Mouse (Mus musculus) hindbrain, embryonic 14.5 days (tissue): ENCODE data around the gene Gpkow. TPM values are rescaled to one million over a fixed set of nuclear protein-coding genes. Genes with fewer than 3 reads are reported as not detected.

Experiments
- ATAC-seq: fragments of 200-750 bp; cut with Nextera tagmentation; 2 replicates; pipeline ENCODE4 v1.8.0; 2017; ENCODE audit warnings: moderate number of reproducible peaks, mild to moderate bottlenecking, moderate TSS enrichment, moderate library complexity; ENCODE audit not compliant: low FRiP score
- DNase-seq: peaks from one replicate; pipeline ENCODE4 v3.0.0-alpha.2; 2015; ENCODE audit warnings: low spot score
- H3K27ac ChIP-seq: fragments of 300-500 bp; sonication (generic); 2 replicates; pipeline ENCODE4 v1.5.1; 2014; ENCODE audit warnings: mild to moderate bottlenecking, moderate library complexity
- H3K27me3 ChIP-seq: fragments of 300-500 bp; sonication (generic); 2 replicates; pipeline ENCODE4 v1.6.1; 2014; ENCODE audit warnings: mild to moderate bottlenecking, low read length, mixed read lengths; ENCODE audit not compliant: control insufficient read depth, insufficient read depth
- H3K36me3 ChIP-seq: fragments of 300-500 bp; sonication (generic); replicated peaks from 2 replicates; pipeline ENCODE4 v1.6.1; 2014; ENCODE audit not compliant: control insufficient read depth, insufficient read depth
- H3K4me1 ChIP-seq: fragments of 300-500 bp; sonication (generic); replicated peaks from 2 replicates; pipeline ENCODE4 v1.6.1; 2014; ENCODE audit warnings: antibody characterized with exemption, low read length, mixed read lengths; ENCODE audit not compliant: control insufficient read depth, insufficient read depth
- H3K4me2 ChIP-seq: fragments of 300-500 bp; sonication (generic); replicated peaks from 2 replicates; pipeline ENCODE4 v1.6.1; 2014; ENCODE audit warnings: mild to moderate bottlenecking, moderate library complexity
- H3K4me3 ChIP-seq: fragments of 300-500 bp; sonication (generic); replicated peaks from 2 replicates; pipeline ENCODE4 v1.5.1; 2014; ENCODE audit warnings: mild to moderate bottlenecking, low read length
- H3K9ac ChIP-seq: fragments of 300-500 bp; sonication (generic); 2 replicates; pipeline ENCODE4 v1.6.1; 2014
- H3K9me3 ChIP-seq: fragments of 300-500 bp; sonication (generic); 2 replicates; pipeline ENCODE4 v1.6.1; 2016; ENCODE audit warnings: low read length; ENCODE audit not compliant: control insufficient read depth
- WGBS: fragments of 180-500 bp; shearing (Covaris S2); extraction: QIAGEN DNeasy Blood & Tissue Kit; methylation state at CpG from one replicate; pipeline ENCODE4 v1.1.7; 2014; 5-methylcytosine and 5-hydroxymethylcytosine counted together
- polyA plus RNA-seq: library from polyadenylated mRNA; unstranded; fragments of >200 nt; fragmentation: Nextera tagmentation; extraction: Ambion mirVana; gene quantifications from 2 replicates; pipeline ENCODE4 v1.2.1, GENCODE M21; 2014

The Gpkow gene
- polyA plus RNA-seq, 1 experiment from 2014 or later = 46.1 TPM

DNA sequence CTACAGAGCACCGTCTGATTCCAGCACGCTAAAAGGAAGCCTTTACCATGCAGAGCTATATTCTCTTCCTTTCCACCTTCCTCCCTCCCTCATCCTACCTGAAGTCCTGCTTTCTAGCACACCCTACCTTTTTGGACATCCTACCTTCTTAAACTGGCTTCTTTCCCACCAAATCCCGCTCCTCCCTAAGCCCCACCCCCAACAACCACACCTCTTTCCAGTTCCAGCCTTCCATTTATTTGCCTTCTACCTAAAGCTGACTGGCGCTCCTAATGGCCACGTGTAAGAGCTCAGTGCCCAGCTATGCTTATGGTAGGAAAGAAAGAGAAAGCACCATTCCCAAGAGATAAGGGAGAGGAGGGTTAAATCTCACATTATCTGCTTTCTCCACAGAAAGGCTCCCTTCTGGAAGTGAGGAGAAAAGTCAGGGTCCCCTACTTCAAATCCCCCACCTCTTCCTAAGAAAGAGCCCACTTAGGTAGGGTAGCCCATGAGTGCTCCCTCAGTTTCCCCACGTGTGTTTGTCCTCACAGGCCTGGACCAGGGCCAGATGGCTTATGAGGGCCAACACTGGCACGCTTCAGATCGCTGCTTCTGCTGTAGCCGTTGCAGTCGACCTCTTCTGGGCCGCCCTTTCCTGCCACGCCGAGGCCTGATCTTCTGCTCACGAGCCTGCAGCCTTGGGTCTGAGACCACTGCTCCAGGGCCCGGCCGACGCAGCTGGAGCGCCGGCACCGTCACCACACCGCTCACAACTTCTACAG lies 31.0 kb upstream of the Gpkow start:
- Histone ChIP-seq H3K9ac (no peak overlapping the region), H3K4me2 (no peak overlapping the region), H3K4me1 (no peaks in the 10 kb centered on the region), H3K27me3 (no peaks in the 10 kb centered on the region), H3K4me3 (no peak overlapping the region), H3K27ac (no peak overlapping the region), H3K9me3 (no peaks in the 10 kb centered on the region), H3K36me3 (no peaks in the 10 kb centered on the region)
- DNase-seq (no peak), ATAC-seq (no peak)
- WGBS = 78% methylated on average over 21 of the region's 21 CpGs

DNA sequence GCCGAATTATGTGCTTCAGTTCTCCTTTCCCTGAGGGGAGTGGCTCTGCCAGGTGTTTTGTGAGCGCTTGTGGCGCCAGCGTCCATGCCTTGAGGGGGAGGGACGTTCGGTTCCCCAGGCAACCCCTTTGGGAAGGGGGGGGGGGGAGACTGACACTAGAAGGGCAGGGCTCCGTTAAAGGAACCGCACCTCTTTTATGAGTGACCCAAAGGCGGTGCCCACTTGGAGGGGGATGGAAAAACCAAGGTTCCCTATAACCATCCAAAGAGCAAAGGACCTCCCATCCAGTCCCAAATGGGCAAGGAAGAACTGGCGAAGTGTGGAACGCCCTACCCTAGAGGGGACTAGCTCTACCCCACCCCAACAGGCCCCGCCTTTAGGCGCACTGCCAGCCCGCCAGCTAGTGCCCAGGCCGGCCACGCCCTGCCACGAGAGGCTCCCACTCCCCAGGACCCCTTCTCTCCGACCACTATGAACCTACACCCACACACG lies 26.5 kb upstream of the Gpkow start:
- peak overlapping the region; percentile 27 for H3K4me3 ChIP-seq
- ATAC-seq (peak; percentile 66), DNase-seq (no peak)
- no peak overlapping the region for H3K27ac ChIP-seq
- H3K9me3 ChIP-seq = no peaks in the 10 kb centered on the region
- H3K27me3 ChIP-seq = no peaks in the 10 kb centered on the region
- H3K4me2 ChIP-seq = peak overlapping the region; percentile 47
- WGBS = 24% methylated on average over 17 of the region's 19 CpGs
- H3K4me1 ChIP-seq = no peaks in the 10 kb centered on the region
- no peaks in the 10 kb centered on the region for H3K36me3 ChIP-seq
- no peak overlapping the region for H3K9ac ChIP-seq

DNA sequence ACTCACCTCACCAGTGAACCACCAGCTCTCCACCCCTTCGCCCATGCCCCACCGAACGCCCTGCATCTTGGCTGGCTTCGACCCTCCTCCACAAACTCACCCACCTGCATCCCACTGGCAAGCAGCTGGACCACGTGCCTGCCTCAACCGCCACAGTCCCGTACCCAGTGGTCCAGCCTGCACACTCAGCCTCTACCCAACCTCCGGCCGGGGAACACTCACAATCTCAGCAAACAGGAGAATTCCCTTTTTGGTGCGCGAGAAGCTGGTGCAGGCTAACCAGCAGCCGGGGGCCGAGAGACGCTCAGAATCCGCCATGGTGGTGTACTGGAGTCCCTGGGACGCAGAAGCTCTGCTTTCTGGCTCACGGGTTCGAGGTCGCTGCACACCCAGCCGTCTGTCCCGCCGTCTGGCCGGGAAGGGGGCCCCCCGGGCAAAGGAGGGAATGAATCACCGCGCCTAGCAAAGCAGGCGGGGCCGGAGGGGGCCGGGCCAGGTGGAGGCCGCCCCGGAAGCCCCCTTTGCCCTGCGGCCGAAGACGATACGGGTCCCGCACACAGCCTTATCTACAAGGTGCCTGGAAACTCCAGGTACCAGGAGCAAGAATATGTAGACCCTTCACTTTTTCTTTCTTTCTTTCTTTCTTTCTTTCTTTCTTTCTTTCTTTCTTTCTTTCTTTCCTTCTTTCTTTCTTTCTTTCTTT lies 25.9 kb upstream of the Gpkow start, which contains the start of gene Plp2:
Gene Plp2, minus strand, starts transcription at position 470 of the 703 bp plus-strand sequence.
- H3K27me3 ChIP-seq = no peaks in the 10 kb centered on the region
- H3K4me3 ChIP-seq = peak within 1 kb of the TSS; percentile 27
- ATAC-seq = peak; percentile 48; the same call in 1 of the 2 replicates
- DNase-seq = no peak
- H3K36me3 ChIP-seq = no peaks in the 10 kb centered on the region
- H3K4me1 ChIP-seq = no peaks in the 10 kb centered on the region
- H3K27ac ChIP-seq = no peak within 1 kb of the TSS
- H3K4me2 ChIP-seq = peak within 1 kb of the TSS; percentile 47
- peak within 1 kb of the TSS; percentile 24; the same call in 1 of the 2 replicates for H3K9ac ChIP-seq
- H3K9me3 ChIP-seq = no peaks in the 10 kb centered on the region
- WGBS = 20% methylated on average over 32 of the region's 36 CpGs

DNA sequence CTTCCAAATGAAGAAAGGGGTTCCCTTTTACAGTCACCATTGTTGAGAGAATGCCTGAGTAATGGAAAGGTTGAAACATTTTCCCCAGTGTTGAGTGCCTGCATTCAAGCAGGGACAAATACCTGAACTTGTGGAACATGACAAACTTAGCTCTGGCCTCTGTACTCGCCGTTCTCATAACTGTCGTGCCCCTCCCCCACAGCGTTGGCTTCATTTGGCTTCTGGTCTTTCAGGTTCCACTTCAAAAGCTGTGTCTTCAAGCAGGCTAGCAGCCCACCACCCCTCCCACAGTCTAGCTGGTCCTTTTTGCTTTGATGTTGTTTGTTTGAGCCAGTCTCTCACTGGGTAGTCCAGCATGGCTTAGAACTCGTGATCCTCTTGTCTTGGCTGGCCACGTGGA lies 24.2 kb upstream of the Gpkow start:
- H3K9ac ChIP-seq = no peak overlapping the region
- no peaks in the 10 kb centered on the region for H3K4me1 ChIP-seq
- H3K36me3 ChIP-seq = no peaks in the 10 kb centered on the region
- H3K27ac ChIP-seq = no peak overlapping the region
- H3K9me3 ChIP-seq = no peaks in the 10 kb centered on the region
- DNase-seq = no peak
- WGBS = 54% methylated on average over 6 of the region's 6 CpGs
- no peak for ATAC-seq
- no peak overlapping the region for H3K4me2 ChIP-seq
- H3K27me3 ChIP-seq = no peaks in the 10 kb centered on the region
- no peak overlapping the region for H3K4me3 ChIP-seq

DNA sequence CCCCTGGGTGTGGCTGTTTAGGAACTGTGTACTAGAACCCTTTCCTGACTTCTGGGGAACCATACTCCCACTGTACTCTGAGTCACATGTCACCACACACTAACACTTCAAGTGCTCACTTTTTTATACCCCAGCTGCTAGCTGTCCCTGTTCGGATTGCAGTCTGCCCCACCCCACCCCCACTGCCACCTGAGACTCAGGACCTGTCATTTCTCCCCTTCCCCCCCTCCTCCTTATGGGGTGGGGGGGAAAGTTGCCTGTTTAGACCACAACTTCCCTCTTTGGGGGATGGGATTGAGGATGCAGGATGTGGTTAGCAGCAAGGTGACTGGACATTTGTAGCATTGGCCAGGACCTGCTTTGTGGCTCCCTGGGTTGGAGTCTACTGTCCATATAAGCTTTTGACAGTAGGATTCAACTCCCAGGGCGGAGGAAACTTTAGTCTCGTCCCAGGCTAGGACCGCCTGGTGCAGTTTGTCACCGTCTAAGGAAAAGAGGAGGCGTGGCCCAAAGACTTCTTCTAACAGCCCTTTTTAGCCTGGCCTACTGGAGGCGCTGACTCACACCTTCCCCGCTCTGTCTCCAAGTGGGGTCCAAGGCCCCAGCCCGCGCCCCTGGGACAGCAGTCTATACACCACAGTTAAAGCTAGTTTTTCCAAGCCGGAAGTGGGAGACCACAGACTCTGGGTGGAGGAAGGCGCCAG lies 23.2 kb upstream of the Gpkow start:
- H3K4me2 ChIP-seq = peak overlapping the region; percentile 46; the same call in 1 of the 2 replicates
- DNase-seq = no peak
- H3K4me3 ChIP-seq = no peak overlapping the region
- no peak overlapping the region for H3K27ac ChIP-seq
- 49% methylated on average over 12 of the region's 12 CpGs for WGBS
- H3K36me3 ChIP-seq = no peaks in the 10 kb centered on the region
- ATAC-seq = no peak
- no peaks in the 10 kb centered on the region for H3K4me1 ChIP-seq
- no peak overlapping the region for H3K9ac ChIP-seq
- H3K27me3 ChIP-seq = no peaks in the 10 kb centered on the region
- H3K9me3 ChIP-seq = no peaks in the 10 kb centered on the region

DNA sequence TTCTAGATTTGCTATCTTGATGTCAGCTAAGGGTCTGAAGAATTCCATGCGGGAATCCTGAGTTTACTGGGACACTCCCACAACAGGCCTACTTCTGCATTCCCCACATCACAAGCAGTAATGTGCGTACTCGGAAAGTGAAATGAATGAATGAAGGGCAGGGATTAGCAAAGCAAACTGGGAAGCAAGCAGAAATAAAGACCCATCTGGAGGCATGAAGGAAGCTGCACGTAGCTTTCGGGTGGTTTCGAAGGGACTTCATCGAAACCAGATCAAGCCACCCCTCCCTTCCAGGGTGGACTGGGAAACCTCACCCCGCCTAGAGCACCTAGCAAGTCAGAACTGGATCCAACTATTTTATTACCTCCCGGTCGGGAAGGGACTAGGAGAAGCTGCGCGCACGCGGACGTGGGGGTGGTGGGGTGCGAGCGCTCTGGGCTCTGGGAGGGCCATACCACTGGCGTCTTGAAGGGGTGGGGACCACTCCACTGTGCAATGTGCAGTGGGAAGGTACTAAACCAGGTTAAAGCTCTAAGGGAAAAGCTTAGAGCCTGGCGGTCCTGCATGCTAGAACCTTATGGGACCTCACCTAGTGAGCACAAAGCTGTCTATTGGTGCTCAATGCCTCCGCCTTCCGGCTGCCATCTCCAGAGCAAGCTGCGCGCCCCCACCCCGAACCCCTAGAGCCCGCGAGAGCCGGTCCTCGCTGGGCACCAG lies 22.5 kb upstream of the Gpkow start:
- Histone ChIP-seq H3K27ac (no peak overlapping the region), H3K27me3 (no peaks in the 10 kb centered on the region), H3K4me2 (peak overlapping the region; percentile 46), H3K36me3 (no peaks in the 10 kb centered on the region), H3K9ac (0 out of 2 replicates have a peak overlapping the region, but pooled peaks have one; percentile 16), H3K4me3 (peak overlapping the region; percentile 13), H3K9me3 (no peaks in the 10 kb centered on the region), H3K4me1 (no peaks in the 10 kb centered on the region)
- ATAC-seq (0 out of 2 replicates have a peak, but pooled peaks have one; percentile 26), DNase-seq (no peak)
- WGBS = 35% methylated on average over 27 of the region's 28 CpGs

DNA sequence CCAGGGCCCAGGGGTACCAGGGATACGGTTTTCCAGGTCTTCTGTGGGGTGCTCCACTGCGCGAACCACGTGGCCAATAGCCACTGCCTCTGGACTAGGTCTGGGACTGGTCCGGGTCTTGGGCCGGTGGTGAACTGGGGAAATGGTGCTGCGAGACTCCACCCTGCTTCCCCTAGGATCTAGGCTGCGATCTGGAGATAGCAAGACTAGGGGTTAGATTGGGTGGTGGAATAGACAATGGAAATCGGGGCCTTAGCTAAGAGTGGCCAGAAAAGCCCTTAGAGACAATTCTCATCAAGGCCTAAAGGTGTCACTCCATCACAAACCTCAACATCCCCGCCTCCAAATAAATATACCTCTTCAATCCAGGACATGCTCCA lies 21.9 kb upstream of the Gpkow start:
- no peaks in the 10 kb centered on the region for H3K36me3 ChIP-seq
- ATAC-seq (no peak), DNase-seq (no peak)
- no peaks in the 10 kb centered on the region for H3K4me1 ChIP-seq
- no peak overlapping the region for H3K27ac ChIP-seq
- peak overlapping the region; percentile 46 for H3K4me2 ChIP-seq
- no peaks in the 10 kb centered on the region for H3K9me3 ChIP-seq
- 44% methylated on average over 10 of the region's 10 CpGs for WGBS
- no peaks in the 10 kb centered on the region for H3K27me3 ChIP-seq
- H3K9ac ChIP-seq = 0 out of 2 replicates have a peak overlapping the region, but pooled peaks have one; percentile 16
- H3K4me3 ChIP-seq = peak overlapping the region; percentile 13; the same call in 1 of the 2 replicates

DNA sequence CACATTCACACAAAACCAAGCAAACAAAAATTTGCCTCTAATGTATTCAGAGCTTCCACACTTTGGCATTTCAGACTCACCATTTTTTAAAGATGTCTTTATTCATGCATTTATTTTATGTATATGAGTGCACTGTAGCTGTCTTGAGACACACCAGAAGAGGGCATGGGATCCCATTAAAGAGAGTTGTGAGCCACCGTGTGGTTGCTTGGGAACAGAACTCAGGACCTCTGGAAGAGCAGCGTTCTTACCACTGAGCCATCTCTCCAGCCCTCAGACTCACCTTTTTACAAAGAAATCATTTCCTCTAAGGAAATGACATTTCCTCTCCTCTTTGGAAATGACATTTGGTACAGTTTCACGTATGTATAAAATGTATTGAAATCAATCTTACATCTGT lies 17.9 kb upstream of the Gpkow start:
- Histone ChIP-seq H3K9me3 (no peaks in the 10 kb centered on the region), H3K27ac (no peak overlapping the region), H3K4me1 (no peaks in the 10 kb centered on the region), H3K4me2 (no peak overlapping the region), H3K9ac (no peak overlapping the region), H3K27me3 (no peaks in the 10 kb centered on the region), H3K4me3 (no peak overlapping the region), H3K36me3 (no peaks in the 10 kb centered on the region)
- 36% methylated on average over 3 of the region's 3 CpGs for WGBS
- DNase-seq (no peak), ATAC-seq (no peak)
